Mouse (Mus musculus): ENCODE data around the gene Dgcr6. TPM values are rescaled to one million over a fixed set of nuclear protein-coding genes. Genes with fewer than 3 reads are reported as not detected.

Dgcr6 gene
- polyA plus RNA-seq, 1 experiment from 2014 or later = 167 TPM

DNA sequence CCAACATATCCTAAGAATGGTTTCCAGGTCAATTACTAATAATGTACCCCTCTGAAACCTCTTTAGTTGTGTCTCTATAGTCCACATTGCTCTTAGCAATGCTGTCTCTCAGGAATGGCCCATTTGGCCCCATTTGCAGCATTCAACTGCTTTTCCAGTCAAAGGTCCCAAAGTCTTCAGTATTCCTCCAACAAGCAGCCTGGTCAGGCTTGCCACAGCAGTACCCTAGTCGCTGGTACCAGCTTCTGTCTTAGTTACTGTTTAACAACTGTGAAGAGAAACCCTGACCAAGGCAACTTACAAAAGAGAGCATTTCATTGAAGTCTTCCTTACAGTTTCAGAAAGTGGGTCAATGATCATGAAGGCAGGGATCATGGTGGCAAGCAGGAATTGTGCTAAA, 50.7 kb downstream of the Dgcr6 start:
- Histone ChIP-seq H3K36me3 (no peaks in the 10 kb centered on the region), H3K27ac (no peak overlapping the region), H3K4me3 (no peak overlapping the region), H3K9me3 (no peaks in the 10 kb centered on the region), H3K4me1 (replicated peaks) (0 out of 2 replicates have a peak, but pooled peaks cover 5% of the 10 kb centered on the region), H3K27me3 (ENCODE audit: insufficient read depth, poor library complexity, severe bottlenecking) (no peaks in the 10 kb centered on the region)
- DNase-seq (ENCODE audit: low spot score) = no peak
- 82% methylated on average over 1 of the region's 1 CpGs for WGBS

DNA sequence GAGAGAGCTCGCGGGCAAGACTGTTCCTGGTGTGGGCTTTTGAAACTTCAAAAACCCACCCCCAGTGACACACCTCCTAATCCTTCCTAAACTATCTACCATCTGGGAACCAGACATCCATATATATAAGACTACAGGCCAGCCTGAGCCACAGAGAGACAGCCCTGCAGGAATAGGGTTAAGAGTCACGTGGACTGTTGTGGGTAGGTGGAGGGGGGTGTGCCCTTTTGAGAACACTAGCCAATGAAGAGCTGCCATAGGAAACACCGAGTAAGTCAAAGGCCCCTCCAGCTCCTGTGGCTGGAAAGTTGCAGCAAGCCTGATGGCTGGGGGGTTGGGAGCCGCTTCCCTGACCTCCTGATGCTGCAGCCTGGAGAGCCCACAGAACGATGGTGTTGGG, 51.1 kb downstream of the Dgcr6 start:
- DNase-seq (ENCODE audit: low spot score) = no peak
- H3K4me1 ChIP-seq (replicated peaks) = 0 out of 2 replicates have a peak, but pooled peaks cover 5% of the 10 kb centered on the region
- H3K9me3 ChIP-seq = no peaks in the 10 kb centered on the region
- H3K4me3 ChIP-seq = no peak overlapping the region
- H3K36me3 ChIP-seq = no peaks in the 10 kb centered on the region
- 43% methylated on average over 6 of the region's 6 CpGs for WGBS
- no peaks in the 10 kb centered on the region for H3K27me3 ChIP-seq (ENCODE audit: insufficient read depth, poor library complexity, severe bottlenecking)
- no peak overlapping the region for H3K27ac ChIP-seq

DNA sequence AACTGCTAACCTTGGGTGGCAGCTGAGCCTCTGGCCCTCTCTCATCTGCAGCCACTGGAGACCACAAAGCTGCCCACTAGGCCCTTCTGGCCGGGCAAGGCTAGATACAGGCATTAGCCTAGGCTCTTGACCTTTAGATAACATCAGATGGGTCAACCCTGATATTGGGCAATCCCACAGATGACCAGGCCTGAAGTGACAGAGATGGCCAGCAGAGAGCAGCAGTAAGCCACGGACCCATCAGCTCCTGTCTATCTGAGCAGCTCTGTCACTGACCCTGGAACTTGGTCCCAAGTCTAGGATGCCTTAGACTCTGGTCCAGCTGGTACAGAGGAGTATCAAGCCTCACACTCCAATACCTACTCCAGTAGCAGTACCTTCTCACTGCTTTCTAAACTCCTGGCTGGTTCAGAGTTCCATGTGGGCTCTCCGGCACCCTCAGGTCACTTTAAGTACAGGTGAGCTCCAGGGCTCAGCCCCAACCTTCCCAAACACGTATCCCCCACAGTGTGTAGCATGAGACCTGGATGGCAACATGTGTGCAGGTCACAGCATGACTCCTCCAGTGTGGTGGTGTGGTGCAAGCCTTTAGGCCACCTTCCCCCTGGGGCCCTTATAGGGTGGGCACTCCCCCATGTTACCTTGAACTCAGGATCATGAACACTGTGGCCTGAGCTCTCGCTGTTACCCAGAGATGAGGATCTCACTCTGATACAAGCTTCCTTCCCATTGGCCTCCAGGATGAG, 55.7 kb downstream of the Dgcr6 start:
- Histone ChIP-seq H3K9me3 (peaks cover 9% of the 10 kb centered on the region; the same call in 1 of the 2 replicates), H3K36me3 (no peaks in the 10 kb centered on the region), H3K4me1 (replicated peaks) (0 out of 2 replicates have a peak, but pooled peaks cover 11% of the 10 kb centered on the region), H3K27me3 (ENCODE audit: insufficient read depth, poor library complexity, severe bottlenecking) (no peaks in the 10 kb centered on the region), H3K27ac (no peak overlapping the region), H3K4me3 (no peak overlapping the region)
- peak; percentile 73 for DNase-seq (ENCODE audit: low spot score)
- 59% methylated on average over 5 of the region's 5 CpGs for WGBS

DNA sequence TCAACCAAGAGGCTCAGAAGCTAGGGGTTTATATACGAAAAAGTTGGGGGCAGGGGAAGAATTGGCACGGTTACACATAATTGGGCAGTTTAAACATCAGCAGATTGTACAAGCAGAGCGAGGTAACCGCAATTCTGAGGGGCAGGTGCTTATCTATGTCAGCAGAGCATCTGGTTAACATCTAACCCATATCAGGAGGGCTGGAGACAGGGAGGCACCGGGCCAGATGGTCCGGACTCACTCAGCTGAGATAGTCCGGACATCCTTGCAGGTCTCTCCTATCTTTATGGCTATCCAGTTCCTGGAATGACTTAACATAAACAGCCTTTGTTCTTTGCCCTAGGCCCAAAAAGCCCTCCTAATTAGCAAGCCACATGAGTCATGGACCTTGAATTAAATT, 58.4 kb downstream of the Dgcr6 start:
- Histone ChIP-seq H3K27me3 (ENCODE audit: insufficient read depth, poor library complexity, severe bottlenecking) (no peaks in the 10 kb centered on the region), H3K9me3 (peaks cover 9% of the 10 kb centered on the region; the same call in 1 of the 2 replicates), H3K4me3 (no peak overlapping the region), H3K27ac (no peak overlapping the region), H3K36me3 (no peaks in the 10 kb centered on the region), H3K4me1 (replicated peaks) (0 out of 2 replicates have a peak, but pooled peaks cover 6% of the 10 kb centered on the region)
- no peak for DNase-seq (ENCODE audit: low spot score)
- 92% methylated on average over 7 of the region's 7 CpGs for WGBS

DNA sequence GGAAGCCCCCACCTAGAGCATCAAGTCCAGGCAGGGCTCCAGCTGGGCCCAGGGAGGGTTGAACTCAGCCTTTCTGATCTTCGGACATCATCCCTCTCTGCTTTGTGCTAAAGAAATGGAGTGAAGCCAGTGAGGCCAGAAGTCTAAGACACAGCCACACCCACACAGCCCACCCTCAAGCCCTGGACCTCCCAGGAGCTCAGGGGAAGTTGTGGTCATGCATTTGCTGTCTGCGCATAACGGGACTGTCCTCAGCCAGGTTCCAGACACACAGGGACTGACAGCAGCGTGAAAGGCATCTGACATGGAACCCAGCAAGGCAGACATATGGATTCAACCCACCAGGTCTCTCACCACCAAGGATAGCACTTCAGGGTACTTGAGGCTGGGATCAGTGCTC, 63.8 kb downstream of the Dgcr6 start:
- Histone ChIP-seq H3K4me3 (no peak overlapping the region), H3K27me3 (ENCODE audit: insufficient read depth, poor library complexity, severe bottlenecking) (no peaks in the 10 kb centered on the region), H3K4me1 (replicated peaks) (0 out of 2 replicates have a peak, but pooled peaks cover 6% of the 10 kb centered on the region), H3K27ac (no peak overlapping the region), H3K9me3 (no peaks in the 10 kb centered on the region), H3K36me3 (no peaks in the 10 kb centered on the region)
- DNase-seq (ENCODE audit: low spot score) = no peak
- WGBS = 77% methylated on average over 4 of the region's 4 CpGs

DNA sequence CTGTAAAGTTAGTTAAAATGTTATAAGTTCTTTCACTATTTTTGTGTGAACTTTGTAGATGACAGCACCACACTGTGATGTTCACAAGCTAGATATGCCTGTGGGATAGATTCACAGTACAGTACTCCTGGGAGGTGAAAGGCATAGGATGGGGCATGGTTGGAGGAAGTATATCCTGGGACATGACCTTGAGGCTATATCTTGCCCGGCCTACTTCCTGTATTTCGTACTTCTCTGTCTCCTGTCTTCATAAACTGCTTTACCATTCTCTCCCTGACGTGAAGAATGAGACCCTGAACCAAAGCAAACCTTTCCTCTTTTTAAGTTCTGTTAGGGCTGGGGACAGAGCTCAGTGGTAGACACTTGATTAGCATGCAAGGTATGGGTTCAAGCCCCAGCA, 65.6 kb downstream of the Dgcr6 start:
- no peak overlapping the region for H3K27ac ChIP-seq
- 83% methylated on average over 3 of the region's 3 CpGs for WGBS
- no peaks in the 10 kb centered on the region for H3K36me3 ChIP-seq
- no peaks in the 10 kb centered on the region for H3K4me1 ChIP-seq (replicated peaks)
- no peaks in the 10 kb centered on the region for H3K27me3 ChIP-seq (ENCODE audit: insufficient read depth, poor library complexity, severe bottlenecking)
- no peak overlapping the region for H3K4me3 ChIP-seq
- no peaks in the 10 kb centered on the region for H3K9me3 ChIP-seq
- DNase-seq (ENCODE audit: low spot score) = no peak

DNA sequence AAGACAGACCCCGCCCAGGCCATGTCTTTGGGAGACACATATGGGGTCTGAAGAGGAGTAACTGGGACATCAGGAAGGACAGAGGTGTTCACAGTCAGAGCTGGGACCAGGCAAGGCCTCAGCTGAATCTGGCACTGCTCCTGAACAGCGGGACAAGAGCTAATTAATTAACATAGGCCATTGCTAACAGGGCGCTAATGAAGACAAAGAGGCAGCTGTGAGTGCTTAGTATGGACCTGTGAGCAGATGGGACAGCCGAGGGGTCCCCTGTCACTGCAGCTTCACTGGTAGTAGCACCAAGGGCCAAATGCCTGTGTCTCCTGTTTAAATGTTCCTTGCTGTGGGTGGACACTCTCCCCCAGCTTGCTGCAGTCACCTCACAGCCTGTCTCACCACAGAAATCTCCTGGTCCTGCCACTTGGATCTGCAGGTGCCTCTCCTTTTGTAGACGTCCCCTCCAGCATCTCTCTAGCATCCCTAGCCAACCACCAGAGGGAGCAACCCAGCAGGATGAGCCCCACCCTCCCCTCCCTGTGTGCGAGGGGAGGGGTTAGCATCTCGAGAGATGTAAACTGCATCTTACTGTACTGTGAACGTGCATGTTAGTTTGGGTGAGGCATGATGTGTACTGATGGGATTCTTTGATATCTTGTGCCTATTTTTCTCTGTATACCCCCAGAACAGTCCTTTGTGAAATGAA, 66.5 kb downstream of the Dgcr6 start:
- H3K27me3 ChIP-seq (ENCODE audit: insufficient read depth, poor library complexity, severe bottlenecking) = peaks cover under 1% of the 10 kb centered on the region
- peak; percentile 46 for DNase-seq (ENCODE audit: low spot score)
- WGBS = 25% methylated on average over 8 of the region's 8 CpGs
- 0 out of 2 replicates have a peak overlapping the region, but pooled peaks have one; percentile 0 for H3K27ac ChIP-seq
- no peaks in the 10 kb centered on the region for H3K4me1 ChIP-seq (replicated peaks)
- no peaks in the 10 kb centered on the region for H3K36me3 ChIP-seq
- no peaks in the 10 kb centered on the region for H3K9me3 ChIP-seq
- H3K4me3 ChIP-seq = no peak overlapping the region

Other genes starting within 250 kb of the Dgcr6 start
- gene B830017H08Rik, start 219.7 kb upstream of the Dgcr6 start, polyA plus RNA-seq (2016; fragmentation: Nextera tagmentation; extraction: Ambion mirVana) = 0.22 TPM in 1 of 2 replicates, not detected in the other
- 1.9 and 2.3 TPM in 2 replicates for gene Car15, start 214.5 kb upstream of the Dgcr6 start, polyA plus RNA-seq (2016; fragmentation: Nextera tagmentation; extraction: Ambion mirVana)
- gene Gm20518, start 161.2 kb upstream of the Dgcr6 start, polyA plus RNA-seq (2016; fragmentation: Nextera tagmentation; extraction: Ambion mirVana) = 0.14 and 0.20 TPM in 2 replicates
- gene Tssk1, start 158.6 kb upstream of the Dgcr6 start, polyA plus RNA-seq (2016; fragmentation: Nextera tagmentation; extraction: Ambion mirVana) = not detected in 2 replicates
- 96.0 and 100 TPM in 2 replicates for gene Dgcr2, start 154.3 kb upstream of the Dgcr6 start, polyA plus RNA-seq (2016; fragmentation: Nextera tagmentation; extraction: Ambion mirVana)
- gene Tssk2, start 154.2 kb upstream of the Dgcr6 start, polyA plus RNA-seq (2016; fragmentation: Nextera tagmentation; extraction: Ambion mirVana) = not detected in 2 replicates
- 54.5 and 57.4 TPM in 2 replicates for gene Ess2, start 141.5 kb upstream of the Dgcr6 start, polyA plus RNA-seq (2016; fragmentation: Nextera tagmentation; extraction: Ambion mirVana)
- gene Gsc2, start 137.8 kb upstream of the Dgcr6 start, polyA plus RNA-seq (2016; fragmentation: Nextera tagmentation; extraction: Ambion mirVana) = 0.17 TPM in 1 of 2 replicates, not detected in the other
- 115 and 149 TPM in 2 replicates for gene Slc25a1, start 124.6 kb upstream of the Dgcr6 start, polyA plus RNA-seq (2016; fragmentation: Nextera tagmentation; extraction: Ambion mirVana)
- not detected in 2 replicates for gene Vpreb2, start 72.4 kb upstream of the Dgcr6 start, polyA plus RNA-seq (2016; fragmentation: Nextera tagmentation; extraction: Ambion mirVana)
- 9.7 and 13.4 TPM in 2 replicates for gene Prodh, start 37.3 kb downstream of the Dgcr6 start, polyA plus RNA-seq (2016; fragmentation: Nextera tagmentation; extraction: Ambion mirVana)
- 2.1 and 2.8 TPM in 2 replicates for gene Rtn4r, start 74.8 kb downstream of the Dgcr6 start, polyA plus RNA-seq (2016; fragmentation: Nextera tagmentation; extraction: Ambion mirVana)
- gene Ccdc188, start 165.0 kb downstream of the Dgcr6 start, polyA plus RNA-seq (2016; fragmentation: Nextera tagmentation; extraction: Ambion mirVana) = 0.12 TPM in 1 of 2 replicates, not detected in the other
- gene Zdhhc8, start 182.3 kb downstream of the Dgcr6 start, polyA plus RNA-seq (2016; fragmentation: Nextera tagmentation; extraction: Ambion mirVana) = 13.0 and 13.7 TPM in 2 replicates
- 130 and 133 TPM in 2 replicates for gene Trmt2a, start 195.8 kb downstream of the Dgcr6 start, polyA plus RNA-seq (2016; fragmentation: Nextera tagmentation; extraction: Ambion mirVana)
- 1,091 and 1,220 TPM in 2 replicates for gene Ranbp1, start 195.9 kb downstream of the Dgcr6 start, polyA plus RNA-seq (2016; fragmentation: Nextera tagmentation; extraction: Ambion mirVana)
- 0.72 TPM in 1 of 2 replicates, not detected in the other for gene Gm49776, start 205.5 kb downstream of the Dgcr6 start, polyA plus RNA-seq (2016; fragmentation: Nextera tagmentation; extraction: Ambion mirVana)
- 37.4 and 45.4 TPM in 2 replicates for gene Dgcr8, start 236.4 kb downstream of the Dgcr6 start, polyA plus RNA-seq (2016; fragmentation: Nextera tagmentation; extraction: Ambion mirVana)